Mouse (Mus musculus) layer of hippocampus, postnatal 14 days (tissue): ENCODE measurements at regions not wholly inside any gene's neighbourhood (a gene's known extent, or its start where the extent isn't known, plus 50 kb on each side); places are given as distances from the start of the nearest gene placed in this dataset.

Experiments used
- DNase-seq, 2 experiments: peaks; one replicate each; pipeline ENCODE4 v3.0.0; 2021 to 2022; ENCODE audit warnings: low spot score in 2 of 2, mixed read lengths in 1 of 2

GRCm38 (mm10) chr12:6815775-6816577 lies 1161.5 kb upstream of the Apob start:
- peak in 1 of 2 experiments; percentile 15 for DNase-seq

DNA sequence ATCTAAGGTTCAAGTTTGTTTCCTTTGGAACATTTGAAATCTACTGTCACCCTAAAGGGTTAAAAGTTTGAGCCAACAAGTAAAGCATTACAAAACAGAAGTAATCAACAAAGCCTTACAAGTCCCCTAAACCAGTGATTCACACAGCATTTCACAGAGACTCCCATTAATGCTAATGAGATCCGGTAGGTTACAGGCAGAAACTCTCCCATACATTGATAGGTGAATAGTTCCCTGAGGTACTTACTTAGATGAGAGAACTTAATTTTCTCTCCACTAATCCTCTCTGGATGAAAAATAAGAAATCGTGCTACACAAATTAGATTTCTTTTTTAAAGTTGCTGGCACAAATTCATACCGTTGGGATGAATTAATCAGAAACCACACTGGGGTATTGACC lies 1144.5 kb upstream of the Apob start:
- no peak for DNase-seq

- DNase-seq: no peak
These were observed 1139.9 kb upstream of the Apob start for GRCm38 (mm10) chr12:6837581-6837980.

DNA sequence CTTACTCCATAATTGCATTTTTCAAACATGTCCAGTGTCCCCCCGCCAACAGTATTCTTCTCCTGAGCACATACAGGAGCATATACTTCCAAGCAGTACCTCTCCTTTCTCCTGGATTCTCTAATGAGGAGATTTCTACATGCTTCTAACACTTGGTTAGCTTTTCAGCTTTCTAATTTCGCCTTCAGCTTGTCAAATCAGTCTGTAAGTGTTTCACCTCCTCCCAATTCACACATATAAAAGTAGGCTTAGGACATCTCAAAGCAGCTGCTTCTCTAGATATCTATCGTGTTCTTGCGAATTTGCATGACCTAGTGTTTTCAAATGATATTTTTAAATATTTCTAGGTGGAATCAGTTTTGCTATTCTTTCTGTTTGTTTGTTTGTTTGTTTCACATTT lies 1129.0 kb upstream of the Apob start:
- no peak for DNase-seq

- no peak for DNase-seq
These were observed 1111.5 kb upstream of the Apob start for GRCm38 (mm10) chr12:6865916-6866315.
